Mouse (Mus musculus) activated CD4-positive, CD25-positive, alpha-beta regulatory T cell (primary cell): ENCODE results near the gene Olfr541. TPM values are rescaled to one million over a fixed set of nuclear protein-coding genes. Genes with fewer than 3 reads are reported as not detected.

ENCODE experiments used
- polyA plus RNA-seq, 2 experiments: library from polyadenylated mRNA; unstranded; fragments of 100-300 nt; shearing (Covaris generic); gene quantifications; one replicate each; pipeline ENCODE4 v1.2.1; 2017

Olfr541 gene
- under 1 TPM in 1 of 2 experiments, not detected in 1; 0.34 TPM for polyA plus RNA-seq

GRCm38 (mm10) chr7:140696967-140697366 is at the start of gene Olfr541:
TSS of gene Olfr541 (plus strand) at chr7:140697267.

GRCm38 (mm10) chr7:140659630-140660029 is 37.4 kb upstream of the Olfr541 start, which contains the start of gene Olfr539:
TSS of gene Olfr539 (plus strand) at chr7:140659930.

GRCm38 (mm10) chr7:140681651-140682050 is 15.4 kb upstream of the Olfr541 start, which contains the start of gene Olfr45:
TSS of gene Olfr45 (plus strand) at chr7:140681951.

Other genes with a start within 250 kb of the Olfr541 start
- under 1 TPM in 1 of 2 experiments, not detected in 1; 0.23 TPM for gene Olfr533, start 233.9 kb upstream of the Olfr541 start, polyA plus RNA-seq
- gene Olfr535, start 213.1 kb upstream of the Olfr541 start, polyA plus RNA-seq = not detected
- not detected for gene Olfr536, start 189.9 kb upstream of the Olfr541 start, polyA plus RNA-seq
- gene Olfr538, start 129.4 kb upstream of the Olfr541 start, polyA plus RNA-seq = not detected
- gene Olfr46, start 96.0 kb upstream of the Olfr541 start, polyA plus RNA-seq = under 1 TPM in 1 of 2 experiments, not detected in 1; 0.02 TPM
- not detected for gene Olfr61, start 68.3 kb upstream of the Olfr541 start, polyA plus RNA-seq
- gene Olfr53, start 50.8 kb upstream of the Olfr541 start, polyA plus RNA-seq = not detected
- gene Olfr539, start 37.3 kb upstream of the Olfr541 start, polyA plus RNA-seq = under 1 TPM; 0.10 to 0.14 TPM
- under 1 TPM; 0.04 to 0.07 TPM for gene Olfr45, start 15.3 kb upstream of the Olfr541 start, polyA plus RNA-seq
- gene Cyp2e1, start 66.5 kb downstream of the Olfr541 start, polyA plus RNA-seq = under 1 TPM in 1 of 2 experiments, not detected in 1; 0.26 TPM
- 1 to 10 TPM in 1 of 2 experiments, under 1 TPM in 1; 0.32 to 1.6 TPM for gene Syce1, start 90.6 kb downstream of the Olfr541 start, polyA plus RNA-seq
- under 1 TPM; 0.11 to 0.17 TPM for gene Zfp941, start 124.9 kb downstream of the Olfr541 start, polyA plus RNA-seq
- not detected for gene Urah, start 137.8 kb downstream of the Olfr541 start, polyA plus RNA-seq
- gene Scgb1c1, start 148.3 kb downstream of the Olfr541 start, polyA plus RNA-seq = not detected
- not detected for gene Odf3, start 150.5 kb downstream of the Olfr541 start, polyA plus RNA-seq
- gene Gm45785, start 159.1 kb downstream of the Olfr541 start, polyA plus RNA-seq = under 1 TPM in 1 of 2 experiments, not detected in 1; 0.43 TPM
- gene Ric8a, start 159.7 kb downstream of the Olfr541 start, polyA plus RNA-seq = 100 to 1,000 TPM; 101 to 128 TPM
- 10 to 100 TPM; 46.6 to 46.7 TPM for gene Bet1l, start 160.3 kb downstream of the Olfr541 start, polyA plus RNA-seq
- gene Psmd13, start 184.7 kb downstream of the Olfr541 start, polyA plus RNA-seq = 100 to 1,000 TPM; 232 to 235 TPM
- 10 to 100 TPM in 1 of 2 experiments, 1 to 10 TPM in 1; 4.9 to 10.0 TPM for gene Sirt3, start 185.0 kb downstream of the Olfr541 start, polyA plus RNA-seq
- not detected for gene Cox8b, start 203.2 kb downstream of the Olfr541 start, polyA plus RNA-seq
- under 1 TPM in 1 of 2 experiments, not detected in 1; 0.24 TPM for gene Nlrp6, start 223.6 kb downstream of the Olfr541 start, polyA plus RNA-seq
- 10 to 100 TPM; 20.0 to 39.9 TPM for gene Pgghg, start 244.1 kb downstream of the Olfr541 start, polyA plus RNA-seq